Mouse (Mus musculus): ENCODE data around the gene Hivep1. TPM values are rescaled to one million over a fixed set of nuclear protein-coding genes. Genes with fewer than 3 reads are reported as not detected.

Gene Hivep1
- polyA plus RNA-seq, 1 experiment, result 23.5 TPM

GRCm38 (mm10) chr13:42158259-42158658 is 106.4 kb downstream of the Hivep1 start:
- Histone ChIP-seq H3K4me1 (ENCODE audit: control insufficient read depth, insufficient read depth, low read length) (no peaks in the 10 kb centered on the region), H3K27ac (ENCODE audit: insufficient read depth, low read length) (no peak overlapping the region), H3K27me3 (ENCODE audit: control insufficient read depth, insufficient read depth, low read length) (no peaks in the 10 kb centered on the region), H3K4me3 (replicated peaks; ENCODE audit: insufficient read depth, low read depth, low read length) (no peak overlapping the region)
- no peak for DNase-seq
- WGBS, result 84% methylated on average over 14 of the region's 14 CpGs
- TF ChIP-seq POLR2A (IDR thresholded peaks at IDR 0.05; ENCODE audit: borderline replicate concordance, insufficient read depth, low read length) (no peak), CTCF (IDR thresholded peaks at IDR 0.05; ENCODE audit: borderline replicate concordance, insufficient read depth, low read depth, low read length) (no peak)

DNA sequence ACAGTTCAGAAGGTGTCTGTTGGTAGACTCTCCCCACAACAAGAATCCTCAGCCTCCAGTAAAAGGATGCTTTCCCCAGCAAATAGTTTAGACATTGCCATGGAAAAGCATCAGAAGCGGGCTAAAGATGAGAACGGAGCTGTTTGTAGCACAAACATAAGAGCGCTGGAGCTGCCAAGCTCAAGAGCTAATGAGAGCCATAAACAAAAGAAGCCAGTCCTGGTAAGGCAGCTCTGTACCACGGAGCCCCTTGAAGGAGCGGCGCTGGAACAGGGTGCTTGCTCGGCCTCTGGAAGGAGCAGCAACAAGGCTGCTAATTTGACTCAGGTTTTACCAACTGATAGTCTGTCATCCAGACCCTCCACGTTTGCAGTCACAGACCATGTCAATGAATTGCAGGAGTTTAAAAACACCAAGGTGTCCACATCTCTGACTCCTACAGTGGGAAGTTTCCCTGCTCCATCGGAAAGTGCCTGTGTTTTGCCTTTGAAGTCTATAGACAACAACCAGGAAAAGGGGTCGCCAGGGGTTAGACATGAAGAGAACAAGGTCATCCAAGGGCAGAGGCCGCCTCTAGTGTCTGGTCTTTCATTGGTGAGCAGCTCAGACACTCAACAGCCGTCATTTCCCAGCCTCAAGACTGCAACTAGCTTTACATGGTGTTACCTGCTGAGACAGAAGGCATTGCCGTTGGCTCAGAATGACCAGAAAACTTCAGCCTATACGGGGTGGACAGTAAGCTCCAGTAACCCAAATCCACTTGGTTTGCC is 107.8 kb downstream of the Hivep1 start:
- Histone ChIP-seq H3K4me3 (replicated peaks; ENCODE audit: insufficient read depth, low read depth, low read length) (no peak overlapping the region), H3K4me1 (ENCODE audit: control insufficient read depth, insufficient read depth, low read length) (no peaks in the 10 kb centered on the region), H3K27ac (ENCODE audit: insufficient read depth, low read length) (no peak overlapping the region), H3K27me3 (ENCODE audit: control insufficient read depth, insufficient read depth, low read length) (no peaks in the 10 kb centered on the region)
- 81% methylated on average over 14 of the region's 14 CpGs for WGBS
- TF ChIP-seq CTCF (IDR thresholded peaks at IDR 0.05; ENCODE audit: borderline replicate concordance, insufficient read depth, low read depth, low read length), result no peak
- TF ChIP-seq POLR2A (IDR thresholded peaks at IDR 0.05; ENCODE audit: borderline replicate concordance, insufficient read depth, low read length), result no peak
- no peak for DNase-seq

GRCm38 (mm10) chr13:42170802-42171201 is 119.0 kb downstream of the Hivep1 start:
- no peaks in the 10 kb centered on the region for H3K27me3 ChIP-seq (ENCODE audit: control insufficient read depth, insufficient read depth, low read length)
- no peaks in the 10 kb centered on the region for H3K4me1 ChIP-seq (ENCODE audit: control insufficient read depth, insufficient read depth, low read length)
- TF ChIP-seq CTCF (IDR thresholded peaks at IDR 0.05; ENCODE audit: borderline replicate concordance, insufficient read depth, low read depth, low read length), result no peak
- no peak for TF ChIP-seq POLR2A (IDR thresholded peaks at IDR 0.05; ENCODE audit: borderline replicate concordance, insufficient read depth, low read length)
- WGBS, result 100% methylated on average over 1 of the region's 1 CpGs
- no peak for DNase-seq
- H3K4me3 ChIP-seq (replicated peaks; ENCODE audit: insufficient read depth, low read depth, low read length), result no peak overlapping the region
- no peak overlapping the region for H3K27ac ChIP-seq (ENCODE audit: insufficient read depth, low read length)

GRCm38 (mm10) chr13:42174827-42175420 is 123.1 kb downstream of the Hivep1 start:
- 43% methylated on average over 3 of the region's 3 CpGs for WGBS
- Histone ChIP-seq H3K4me3 (replicated peaks; ENCODE audit: insufficient read depth, low read depth, low read length) (no peak overlapping the region), H3K27ac (ENCODE audit: insufficient read depth, low read length) (no peak overlapping the region), H3K4me1 (ENCODE audit: control insufficient read depth, insufficient read depth, low read length) (no peaks in the 10 kb centered on the region), H3K27me3 (ENCODE audit: control insufficient read depth, insufficient read depth, low read length) (no peaks in the 10 kb centered on the region)
- no peak for TF ChIP-seq POLR2A (IDR thresholded peaks at IDR 0.05; ENCODE audit: borderline replicate concordance, insufficient read depth, low read length)
- TF ChIP-seq CTCF (IDR thresholded peaks at IDR 0.05; ENCODE audit: borderline replicate concordance, insufficient read depth, low read depth, low read length), result 0 out of 2 replicates have a peak, but pooled peaks have one; percentile 28
- DNase-seq, result no peak

DNA sequence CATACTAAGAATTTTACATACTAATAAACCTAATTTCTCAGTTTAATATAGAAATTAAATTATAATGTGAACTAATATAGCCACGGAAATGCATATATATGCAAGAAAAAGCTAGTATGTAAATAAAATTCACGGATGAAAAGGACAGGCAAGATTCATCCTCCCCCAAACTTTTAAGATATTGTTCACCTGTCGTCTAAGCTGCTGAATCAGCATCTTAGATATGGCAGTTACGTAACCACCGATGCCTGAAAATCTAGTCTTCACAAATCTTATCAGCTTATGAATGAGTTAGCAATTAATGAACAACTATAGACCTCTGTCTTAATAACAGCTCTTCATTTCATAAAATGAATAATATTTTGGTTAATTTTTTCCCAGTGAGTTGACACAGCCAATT is 130.8 kb downstream of the Hivep1 start:
- 93% methylated on average over 5 of the region's 5 CpGs for WGBS
- Histone ChIP-seq H3K27ac (ENCODE audit: insufficient read depth, low read length) (no peak overlapping the region), H3K4me1 (ENCODE audit: control insufficient read depth, insufficient read depth, low read length) (no peaks in the 10 kb centered on the region), H3K4me3 (replicated peaks; ENCODE audit: insufficient read depth, low read depth, low read length) (no peak overlapping the region), H3K27me3 (ENCODE audit: control insufficient read depth, insufficient read depth, low read length) (no peaks in the 10 kb centered on the region)
- DNase-seq, result no peak
- TF ChIP-seq POLR2A (IDR thresholded peaks at IDR 0.05; ENCODE audit: borderline replicate concordance, insufficient read depth, low read length) (no peak), CTCF (IDR thresholded peaks at IDR 0.05; ENCODE audit: borderline replicate concordance, insufficient read depth, low read depth, low read length) (no peak)

GRCm38 (mm10) chr13:42184131-42184530 is 132.3 kb downstream of the Hivep1 start:
- no peak overlapping the region for H3K4me3 ChIP-seq (replicated peaks; ENCODE audit: insufficient read depth, low read depth, low read length)
- H3K27ac ChIP-seq (ENCODE audit: insufficient read depth, low read length), result no peak overlapping the region
- no peak for TF ChIP-seq CTCF (IDR thresholded peaks at IDR 0.05; ENCODE audit: borderline replicate concordance, insufficient read depth, low read depth, low read length)
- TF ChIP-seq POLR2A (IDR thresholded peaks at IDR 0.05; ENCODE audit: borderline replicate concordance, insufficient read depth, low read length), result no peak
- no peaks in the 10 kb centered on the region for H3K27me3 ChIP-seq (ENCODE audit: control insufficient read depth, insufficient read depth, low read length)
- WGBS, result 94% methylated on average over 17 of the region's 17 CpGs
- DNase-seq, result no peak
- no peaks in the 10 kb centered on the region for H3K4me1 ChIP-seq (ENCODE audit: control insufficient read depth, insufficient read depth, low read length)

GRCm38 (mm10) chr13:42193016-42193415 is 141.2 kb downstream of the Hivep1 start:
- TF ChIP-seq POLR2A (IDR thresholded peaks at IDR 0.05; ENCODE audit: borderline replicate concordance, insufficient read depth, low read length) (no peak), CTCF (IDR thresholded peaks at IDR 0.05; ENCODE audit: borderline replicate concordance, insufficient read depth, low read depth, low read length) (no peak)
- Histone ChIP-seq H3K4me1 (ENCODE audit: control insufficient read depth, insufficient read depth, low read length) (no peaks in the 10 kb centered on the region), H3K4me3 (replicated peaks; ENCODE audit: insufficient read depth, low read depth, low read length) (no peak overlapping the region), H3K27me3 (ENCODE audit: control insufficient read depth, insufficient read depth, low read length) (no peaks in the 10 kb centered on the region), H3K27ac (ENCODE audit: insufficient read depth, low read length) (no peak overlapping the region)
- WGBS, result 35% methylated on average over 9 of the region's 9 CpGs
- no peak for DNase-seq

GRCm38 (mm10) chr13:42195671-42196070 is 143.8 kb downstream of the Hivep1 start:
- no peak for TF ChIP-seq POLR2A (IDR thresholded peaks at IDR 0.05; ENCODE audit: borderline replicate concordance, insufficient read depth, low read length)
- H3K4me1 ChIP-seq (ENCODE audit: control insufficient read depth, insufficient read depth, low read length), result no peaks in the 10 kb centered on the region
- H3K4me3 ChIP-seq (replicated peaks; ENCODE audit: insufficient read depth, low read depth, low read length), result no peak overlapping the region
- no peaks in the 10 kb centered on the region for H3K27me3 ChIP-seq (ENCODE audit: control insufficient read depth, insufficient read depth, low read length)
- 95% methylated on average over 7 of the region's 7 CpGs for WGBS
- H3K27ac ChIP-seq (ENCODE audit: insufficient read depth, low read length), result no peak overlapping the region
- DNase-seq, result no peak

All from cerebellum, adult 2 months (tissue).